Comparison of ENCODE assay signal across 15 mouse cellular contexts in the genomic region with DNA sequence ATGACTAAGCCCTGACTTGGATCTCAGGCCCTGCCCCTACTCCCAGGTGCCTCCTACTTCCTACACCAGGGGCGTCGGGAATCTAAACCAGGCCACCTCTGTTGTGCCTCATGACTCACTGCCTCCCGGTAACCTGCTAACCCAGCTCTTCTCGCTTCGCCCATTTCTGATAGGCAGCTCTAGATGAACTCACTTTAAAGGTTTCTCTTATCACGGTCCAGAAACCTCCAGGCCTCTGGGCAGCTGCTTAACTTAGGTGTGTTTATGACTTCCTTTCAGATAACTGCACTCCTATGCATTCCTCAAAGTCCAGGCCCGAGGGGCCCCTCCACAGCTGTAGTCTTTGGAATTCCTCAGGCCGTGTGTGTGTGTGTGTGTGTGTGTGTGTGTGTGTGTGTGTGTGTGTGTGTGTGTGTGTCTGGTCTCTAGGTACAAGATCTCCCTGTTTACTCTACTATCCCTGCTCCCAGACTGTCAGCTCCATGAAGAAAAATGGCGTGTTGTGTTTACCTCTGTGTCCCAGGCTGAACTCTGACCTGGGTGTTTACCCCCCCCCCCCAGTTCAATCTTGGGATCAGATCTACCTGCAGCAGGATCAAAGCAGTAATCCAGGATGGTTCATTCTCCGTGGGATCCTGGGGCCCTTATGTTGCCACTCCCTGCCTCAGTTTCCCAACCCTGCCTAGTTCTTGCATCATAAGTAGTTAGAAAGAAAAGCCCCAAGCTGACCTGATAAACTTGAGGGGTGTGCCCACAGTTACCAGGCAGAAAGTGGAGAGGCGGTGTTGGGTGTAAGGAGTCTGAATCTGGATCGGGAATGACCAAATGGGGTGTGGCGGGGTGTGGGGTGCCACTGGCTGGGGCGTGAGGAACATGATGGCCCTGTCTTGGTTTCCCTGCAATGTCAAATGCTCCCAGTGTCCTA. TPM values are rescaled to one million over a fixed set of nuclear protein-coding genes. Genes with fewer than 3 reads are reported as not detected.
DNase-seq lines count a peak whose midpoint lies in the region; ATAC-seq lines count a peak whose summit lies in the region.
"Had no signal": no experiment of that assay in that cellular context is flagged by ENCODE, and none has a peak within 500 bp of the region (broad histone marks: within the 10 kb centered on the region; RNA-seq: fewer than 3 reads in every experiment).

No protein-coding gene starts in this region.

- 0 out of 2 replicates have a peak, but pooled peaks cover 7% of the 10 kb centered on the region for H3K27me3 ChIP-seq in heart, embryonic 10.5 days (ENCODE audit: insufficient read depth, poor library complexity, severe bottlenecking)
- no peaks in the 10 kb centered on the region for H3K27me3 ChIP-seq in intestine, embryonic 16.5 days (replicated peaks; ENCODE audit: control insufficient read depth, insufficient read depth, low read length)
- H3K27me3 ChIP-seq: hindbrain, embryonic 15.5 days; megakaryocyte, embryonic 14.5 days; neural tube, embryonic 12.5 days had no signal

- peak overlapping the region; percentile 27; the same call in 1 of the 2 replicates for H3K4me2 ChIP-seq in intestine, embryonic 16.5 days (ENCODE audit: low read depth, low read length)
- H3K4me2 ChIP-seq: hindbrain, embryonic 15.5 days; neural tube, embryonic 12.5 days had no signal

- peak; percentile 83 for DNase-seq in heart, embryonic 10.5 days (ENCODE audit: low spot score)
- no peak for DNase-seq in heart, postnatal 4 days
- peak; percentile 32 for DNase-seq in ZHBTc4 (ENCODE audit: low read depth, low spot score)
- peak; percentile 37 for DNase-seq in lung, postnatal 25 days (ENCODE audit: low spot score)
- no peak for DNase-seq in cerebellum, postnatal 36 days
- no peak for DNase-seq in right cerebral cortex, postnatal 25 days
- no peak for DNase-seq in cerebellum, postnatal 25 days
- DNase-seq: spleen, adult 18-20 months had no signal

- ATAC-seq in intestine, embryonic 16.5 days, result peak; percentile 95
- ATAC-seq: Patski had no signal

- H3K9me3 ChIP-seq in heart, embryonic 10.5 days, result no peaks in the 10 kb centered on the region
- H3K9me3 ChIP-seq in intestine, embryonic 16.5 days (ENCODE audit: control insufficient read depth, low read length), result no peaks in the 10 kb centered on the region
- H3K9me3 ChIP-seq: hindbrain, embryonic 15.5 days; megakaryocyte, embryonic 14.5 days; neural tube, embryonic 12.5 days had no signal

- H3K27ac ChIP-seq in heart, embryonic 10.5 days, result peak overlapping the region; percentile 47
- peak overlapping the region; percentile 83 for H3K27ac ChIP-seq in intestine, embryonic 16.5 days (ENCODE audit: low read length)
- H3K27ac ChIP-seq: hindbrain, embryonic 15.5 days; neural tube, embryonic 12.5 days had no signal

- peaks cover 53% of the 10 kb centered on the region for H3K36me3 ChIP-seq in heart, embryonic 10.5 days
- H3K36me3 ChIP-seq in intestine, embryonic 16.5 days (ENCODE audit: control insufficient read depth, insufficient read depth, low read length), result no peaks in the 10 kb centered on the region

- 32% methylated on average over 14 of the region's 14 CpGs for WGBS in heart, embryonic 10.5 days
- WGBS in intestine, embryonic 16.5 days, result 36% methylated on average over 14 of the region's 14 CpGs

- 0 out of 2 replicates have a peak overlapping the region, but pooled peaks have one; percentile 6 for H3K4me3 ChIP-seq in heart, embryonic 10.5 days
- no peak overlapping the region for H3K4me3 ChIP-seq in intestine, embryonic 16.5 days (ENCODE audit: low read length)
- H3K4me3 ChIP-seq: hindbrain, embryonic 15.5 days; megakaryocyte, embryonic 14.5 days; neural tube, embryonic 12.5 days had no signal

- peaks cover 62% of the 10 kb centered on the region for H3K4me1 ChIP-seq in heart, embryonic 10.5 days
- peaks cover 51% of the 10 kb centered on the region for H3K4me1 ChIP-seq in intestine, embryonic 16.5 days (ENCODE audit: control insufficient read depth, insufficient read depth, low read length)

- peak overlapping the region; percentile 19; the same call in 1 of the 2 replicates for H3K9ac ChIP-seq in intestine, embryonic 16.5 days (ENCODE audit: low read depth, low read length)
- H3K9ac ChIP-seq: hindbrain, embryonic 15.5 days; neural tube, embryonic 12.5 days had no signal

RNA-seq across cellular contexts. Expression of a gene that starts 13.6 kb away (rescaled TPM):
- polyA plus RNA-seq in heart, embryonic 10.5 days (2016; fragmentation: Nextera tagmentation; extraction: Ambion mirVana), result 0.19 TPM in 1 of 2 replicates, not detected in the other
- not detected for total RNA-seq in heart, postnatal 4 days (2021)
- 0.23 TPM in 1 of 2 replicates, not detected in the other for polyA plus RNA-seq in intestine, embryonic 16.5 days (2015; fragmentation: Nextera tagmentation; extraction: Ambion mirVana)
- total RNA-seq: gastrocnemius, postnatal 14 days had no signal
- polyA plus RNA-seq: C2C12; hindbrain, embryonic 15.5 days; neural tube, embryonic 12.5 days had no signal

RNA-seq across cellular contexts. Expression of a gene that starts 24.7 kb away (rescaled TPM):
- polyA plus RNA-seq in heart, embryonic 10.5 days (2016; fragmentation: Nextera tagmentation; extraction: Ambion mirVana), result 52.9 and 67.4 TPM in 2 replicates
- 10 to 100 TPM; 48.7 to 56.3 TPM for total RNA-seq in heart, postnatal 4 days (2021)
- 76.7 and 86.4 TPM in 2 replicates for polyA plus RNA-seq in intestine, embryonic 16.5 days (2015; fragmentation: Nextera tagmentation; extraction: Ambion mirVana)

RNA-seq across cellular contexts. Expression of a gene that starts 24.9 kb away (rescaled TPM):
- polyA plus RNA-seq in heart, embryonic 10.5 days (2016; fragmentation: Nextera tagmentation; extraction: Ambion mirVana), result 8.1 and 11.9 TPM in 2 replicates
- 10 to 100 TPM in 1 of 2 experiments, 1 to 10 TPM in 1; 9.2 to 10.6 TPM for total RNA-seq in heart, postnatal 4 days (2021)
- polyA plus RNA-seq in intestine, embryonic 16.5 days (2015; fragmentation: Nextera tagmentation; extraction: Ambion mirVana), result 22.4 and 27.4 TPM in 2 replicates

RNA-seq across cellular contexts. Expression of a gene that starts 59.4 kb away (rescaled TPM):
- 318 and 361 TPM in 2 replicates for polyA plus RNA-seq in heart, embryonic 10.5 days (2016; fragmentation: Nextera tagmentation; extraction: Ambion mirVana)
- 10 to 100 TPM; 58.5 to 58.8 TPM for total RNA-seq in heart, postnatal 4 days (2021)
- polyA plus RNA-seq in intestine, embryonic 16.5 days (2015; fragmentation: Nextera tagmentation; extraction: Ambion mirVana), result 736 and 778 TPM in 2 replicates

Comparison
In these comparisons a context has a peak if more than half of its experiments do, and no peak if none do; other contexts are left out.
1. DNase-seq: peak in heart, embryonic 10.5 days (single experiment), ZHBTc4 (single experiment) and lung, postnatal 25 days (single experiment); none in heart, postnatal 4 days (single experiment), cerebellum, postnatal 36 days (0 of 2), right cerebral cortex, postnatal 25 days (single experiment) and cerebellum, postnatal 25 days (0 of 2).